Mouse (Mus musculus) kidney, embryonic 15.5 days (tissue): Measurements from ENCODE around the gene Crybb1. TPM values are rescaled to one million over a fixed set of nuclear protein-coding genes. Genes with fewer than 3 reads are reported as not detected.

ENCODE experiments used
- ATAC-seq: fragments of 200-750 bp; cut with Nextera tagmentation; replicated peaks from 2 replicates; pipeline ENCODE4 v1.8.0; 2017; ENCODE audit warnings: moderate TSS enrichment; ENCODE audit not compliant: low FRiP score
- H3K27ac ChIP-seq: fragments of 300-500 bp; sonication (generic); 2 replicates; pipeline ENCODE4 v1.5.1; 2015; ENCODE audit warnings: mild to moderate bottlenecking, inconsistent platforms
- H3K27me3 ChIP-seq: fragments of 300-500 bp; sonication (generic); 2 replicates; pipeline ENCODE4 v1.6.1; 2015; ENCODE audit warnings: inconsistent platforms
- H3K36me3 ChIP-seq: fragments of 300-500 bp; sonication (generic); 2 replicates; pipeline ENCODE4 v1.6.1; 2015; ENCODE audit warnings: inconsistent platforms
- H3K4me1 ChIP-seq: fragments of 300-500 bp; sonication (generic); 2 replicates; pipeline ENCODE4 v1.6.1; 2015; ENCODE audit warnings: inconsistent platforms
- H3K4me2 ChIP-seq: fragments of 300-500 bp; sonication (generic); 2 replicates; pipeline ENCODE4 v1.6.1; 2015; ENCODE audit warnings: moderate library complexity, mild to moderate bottlenecking, inconsistent platforms
- H3K4me3 ChIP-seq: fragments of 300-500 bp; sonication (generic); replicated peaks from 2 replicates; pipeline ENCODE4 v1.5.1; 2015; ENCODE audit warnings: mild to moderate bottlenecking, inconsistent platforms
- H3K9ac ChIP-seq: fragments of 300-500 bp; sonication (generic); 2 replicates; pipeline ENCODE4 v1.6.1; 2015; ENCODE audit warnings: mild to moderate bottlenecking, inconsistent platforms
- H3K9me3 ChIP-seq: fragments of 300-500 bp; sonication (generic); replicated peaks from 2 replicates; pipeline ENCODE4 v1.6.1; 2016; ENCODE audit warnings: inconsistent platforms
- WGBS: fragments of 180-500 bp; shearing (Covaris S2); methylation state at CpG from one replicate; pipeline ENCODE4 v1.1.7; 2015; ENCODE audit warnings: mixed read lengths; 5-methylcytosine and 5-hydroxymethylcytosine counted together
- polyA plus RNA-seq: library from polyadenylated mRNA; unstranded; fragments of >200 nt; fragmentation: Nextera tagmentation; extraction: Ambion mirVana; gene quantifications from 2 replicates; pipeline ENCODE4 v1.2.1, GENCODE M21; 2015

The Crybb1 gene
- polyA plus RNA-seq, 1 experiment from 2014 or later, result 2.4 TPM

- Histone ChIP-seq H3K4me3 (no peak overlapping the region), H3K9me3 (no peaks in the 10 kb centered on the region), H3K9ac (no peak overlapping the region), H3K27me3 (no peaks in the 10 kb centered on the region), H3K4me2 (no peak overlapping the region), H3K4me1 (peaks cover 89% of the 10 kb centered on the region), H3K36me3 (0 out of 2 replicates have a peak, but pooled peaks cover 3% of the 10 kb centered on the region), H3K27ac (peak overlapping the region; percentile 61)
- 71% methylated on average over 6 of the region's 6 CpGs for WGBS
- ATAC-seq, result no peak
These were observed 26.6 kb downstream of the Crybb1 start for GRCm38 (mm10) chr5:112282123-112282779.

- no peak for ATAC-seq
- Histone ChIP-seq H3K4me2 (no peak overlapping the region), H3K9me3 (no peaks in the 10 kb centered on the region), H3K4me3 (no peak overlapping the region), H3K4me1 (peaks cover 89% of the 10 kb centered on the region), H3K27me3 (no peaks in the 10 kb centered on the region), H3K36me3 (0 out of 2 replicates have a peak, but pooled peaks cover 3% of the 10 kb centered on the region), H3K9ac (no peak overlapping the region), H3K27ac (peak overlapping the region; percentile 61)
- WGBS, result 64% methylated on average over 9 of the region's 9 CpGs
These were observed 27.3 kb downstream of the Crybb1 start for GRCm38 (mm10) chr5:112282780-112283482.

- peak overlapping the region; percentile 61 for H3K27ac ChIP-seq
- no peak overlapping the region for H3K4me2 ChIP-seq
- H3K4me1 ChIP-seq, result peaks cover 89% of the 10 kb centered on the region
- H3K9ac ChIP-seq, result no peak overlapping the region
- no peaks in the 10 kb centered on the region for H3K9me3 ChIP-seq
- ATAC-seq, result no peak
- no peaks in the 10 kb centered on the region for H3K27me3 ChIP-seq
- 0 out of 2 replicates have a peak, but pooled peaks cover 3% of the 10 kb centered on the region for H3K36me3 ChIP-seq
- H3K4me3 ChIP-seq, result no peak overlapping the region
- 67% methylated on average over 10 of the region's 10 CpGs for WGBS
These were observed 28.1 kb downstream of the Crybb1 start for GRCm38 (mm10) chr5:112283543-112284202.

GRCm38 (mm10) chr5:112284203-112284582 lies 28.6 kb downstream of the Crybb1 start:
- no peaks in the 10 kb centered on the region for H3K27me3 ChIP-seq
- H3K9me3 ChIP-seq, result no peaks in the 10 kb centered on the region
- WGBS, result 76% methylated on average over 7 of the region's 7 CpGs
- no peak for ATAC-seq
- no peak overlapping the region for H3K4me3 ChIP-seq
- H3K4me2 ChIP-seq, result no peak overlapping the region
- peak overlapping the region; percentile 61 for H3K27ac ChIP-seq
- 0 out of 2 replicates have a peak, but pooled peaks cover 3% of the 10 kb centered on the region for H3K36me3 ChIP-seq
- H3K4me1 ChIP-seq, result peaks cover 88% of the 10 kb centered on the region
- H3K9ac ChIP-seq, result no peak overlapping the region

- Histone ChIP-seq H3K27me3 (no peaks in the 10 kb centered on the region), H3K4me1 (peaks cover 88% of the 10 kb centered on the region)
- WGBS, result 90% methylated on average over 7 of the region's 7 CpGs
These were observed 30.0 kb downstream of the Crybb1 start for GRCm38 (mm10) chr5:112285548-112286085.

GRCm38 (mm10) chr5:112286608-112286983 lies 31.0 kb downstream of the Crybb1 start:
- no peak overlapping the region for H3K4me2 ChIP-seq
- peaks cover 89% of the 10 kb centered on the region for H3K4me1 ChIP-seq
- no peak for ATAC-seq
- no peak overlapping the region for H3K9ac ChIP-seq
- peak overlapping the region; percentile 34; the same call in 1 of the 2 replicates for H3K27ac ChIP-seq
- H3K9me3 ChIP-seq, result no peaks in the 10 kb centered on the region
- 0 out of 2 replicates have a peak, but pooled peaks cover 3% of the 10 kb centered on the region for H3K36me3 ChIP-seq
- H3K4me3 ChIP-seq, result no peak overlapping the region
- 72% methylated on average over 2 of the region's 2 CpGs for WGBS
- H3K27me3 ChIP-seq, result no peaks in the 10 kb centered on the region

More at GRCm38 (mm10) chr5:112285548-112286085, 30.0 kb downstream of the Crybb1 start:
- ATAC-seq, result no peak
- Histone ChIP-seq H3K27ac (no peak overlapping the region), H3K9me3 (no peaks in the 10 kb centered on the region), H3K4me2 (no peak overlapping the region), H3K4me3 (no peak overlapping the region), H3K36me3 (0 out of 2 replicates have a peak, but pooled peaks cover 3% of the 10 kb centered on the region), H3K9ac (no peak overlapping the region)

GRCm38 (mm10) chr5:112286984-112287641 lies 31.5 kb downstream of the Crybb1 start:
- no peaks in the 10 kb centered on the region for H3K9me3 ChIP-seq
- WGBS, result 67% methylated on average over 11 of the region's 11 CpGs
- ATAC-seq, result no peak
- H3K4me3 ChIP-seq, result no peak overlapping the region
- H3K27me3 ChIP-seq, result no peaks in the 10 kb centered on the region
- H3K4me2 ChIP-seq, result no peak overlapping the region
- 0 out of 2 replicates have a peak, but pooled peaks cover 3% of the 10 kb centered on the region for H3K36me3 ChIP-seq
- no peak overlapping the region for H3K9ac ChIP-seq
- H3K4me1 ChIP-seq, result peaks cover 89% of the 10 kb centered on the region
- peak overlapping the region; percentile 34 for H3K27ac ChIP-seq

- Histone ChIP-seq H3K4me3 (no peak overlapping the region), H3K27me3 (no peaks in the 10 kb centered on the region), H3K9ac (no peak overlapping the region), H3K4me2 (no peak overlapping the region), H3K4me1 (peaks cover 89% of the 10 kb centered on the region), H3K9me3 (no peaks in the 10 kb centered on the region), H3K27ac (peak overlapping the region; percentile 34), H3K36me3 (0 out of 2 replicates have a peak, but pooled peaks cover 3% of the 10 kb centered on the region)
- ATAC-seq, result no peak
- WGBS, result 67% methylated on average over 2 of the region's 2 CpGs
These were observed 32.0 kb downstream of the Crybb1 start for GRCm38 (mm10) chr5:112287652-112288051.

GRCm38 (mm10) chr5:112288193-112289141 lies 32.9 kb downstream of the Crybb1 start:
- Histone ChIP-seq H3K27me3 (no peaks in the 10 kb centered on the region), H3K9ac (no peak overlapping the region), H3K4me2 (peak overlapping the region; percentile 19), H3K4me3 (no peak overlapping the region), H3K4me1 (peaks cover 87% of the 10 kb centered on the region), H3K9me3 (no peaks in the 10 kb centered on the region), H3K36me3 (0 out of 2 replicates have a peak, but pooled peaks cover 3% of the 10 kb centered on the region), H3K27ac (no peak overlapping the region)
- ATAC-seq, result 0 out of 2 replicates have a peak, but pooled peaks have one; percentile 16
- WGBS, result 71% methylated on average over 9 of the region's 9 CpGs

- Histone ChIP-seq H3K9ac (no peak overlapping the region), H3K27ac (no peak overlapping the region), H3K36me3 (0 out of 2 replicates have a peak, but pooled peaks cover 3% of the 10 kb centered on the region), H3K4me1 (peaks cover 88% of the 10 kb centered on the region), H3K4me3 (no peak overlapping the region), H3K27me3 (no peaks in the 10 kb centered on the region), H3K4me2 (peak overlapping the region; percentile 3; the same call in 1 of the 2 replicates), H3K9me3 (no peaks in the 10 kb centered on the region)
- 21% methylated on average over 8 of the region's 8 CpGs for WGBS
- ATAC-seq, result no peak
These were observed 33.6 kb downstream of the Crybb1 start for GRCm38 (mm10) chr5:112289236-112289635.
